Mouse (Mus musculus) lung, postnatal 0 days (tissue): ENCODE measurements around the gene Smtnl2.

Source experiments
- CTCF ChIP-seq: IDR thresholded peaks from 2 replicates; pipeline ENCODE4 v1.5.1; 2016; ENCODE audit warnings: antibody characterized with exemption, mild to moderate bottlenecking
- EP300 ChIP-seq: IDR thresholded peaks from 2 replicates; pipeline ENCODE4 v1.6.1; 2016; ENCODE audit warnings: antibody characterized with exemption, mild to moderate bottlenecking, control low read depth

GRCm38 (mm10) chr11:72455694-72456093 lies 44.2 kb upstream of the Smtnl2 start:
- TF ChIP-seq CTCF (no peak), EP300 (no peak)
